Mouse (Mus musculus) gastrocnemius, adult 18-20 months (tissue): ENCODE measurements at regions not wholly inside any gene's neighbourhood (a gene's known extent, or its start where the extent isn't known, plus 50 kb on each side); places are given as distances from the start of the nearest gene placed in this dataset.

Source experiments
- DNase-seq: peaks from one replicate; pipeline ENCODE4 v3.0.0; 2021; ENCODE audit warnings: low spot score

GRCm38 (mm10) chr9:60995096-60995495 lies 200.8 kb downstream of the Uaca start:
- no peak for DNase-seq

GRCm38 (mm10) chr9:60998086-60998785 lies 203.9 kb downstream of the Uaca start:
- no peak for DNase-seq

GRCm38 (mm10) chr9:60999001-60999529 lies 204.7 kb downstream of the Uaca start:
- no peak for DNase-seq

- DNase-seq: no peak
Measured at GRCm38 (mm10) chr9:61000232-61000631, 205.9 kb downstream of the Uaca start.

GRCm38 (mm10) chr9:61002572-61002971 lies 208.2 kb downstream of the Uaca start:
- no peak for DNase-seq

GRCm38 (mm10) chr9:61008446-61008845 lies 214.1 kb downstream of the Uaca start:
- no peak for DNase-seq

GRCm38 (mm10) chr9:61011066-61011465 lies 216.7 kb downstream of the Uaca start:
- DNase-seq: no peak

- DNase-seq: peak; percentile 54
Measured at GRCm38 (mm10) chr9:61012771-61013540, 218.6 kb downstream of the Uaca start.

GRCm38 (mm10) chr9:61014151-61014550 lies 219.8 kb downstream of the Uaca start:
- no peak for DNase-seq

- no peak for DNase-seq
Measured at GRCm38 (mm10) chr9:61015374-61015890, 221.1 kb downstream of the Uaca start.

GRCm38 (mm10) chr9:61016673-61017072 lies 222.3 kb downstream of the Uaca start:
- DNase-seq: no peak

- no peak for DNase-seq
Measured at GRCm38 (mm10) chr9:61019938-61020337, 225.6 kb downstream of the Uaca start.

- no peak for DNase-seq
Measured at GRCm38 (mm10) chr9:61021810-61022209, 227.5 kb downstream of the Uaca start.

GRCm38 (mm10) chr9:61022371-61023026 lies 228.2 kb downstream of the Uaca start:
- no peak for DNase-seq

GRCm38 (mm10) chr9:61025341-61025740 lies 231.0 kb downstream of the Uaca start:
- no peak for DNase-seq

- DNase-seq: no peak
Measured at GRCm38 (mm10) chr9:61028775-61029401, 234.5 kb downstream of the Uaca start.

GRCm38 (mm10) chr9:61031699-61032447 lies 237.5 kb downstream of the Uaca start:
- DNase-seq: peak; percentile 49

GRCm38 (mm10) chr9:61032448-61033433 lies 238.4 kb downstream of the Uaca start:
- no peak for DNase-seq

- DNase-seq: no peak
Measured at GRCm38 (mm10) chr9:61033593-61033992, 239.3 kb downstream of the Uaca start.
